Mouse (Mus musculus) megakaryocyte-erythroid progenitor cell, adult 5-6 weeks (primary cell): ENCODE data around the gene Tyw5. TPM values are rescaled to one million over a fixed set of nuclear protein-coding genes. Genes with fewer than 3 reads are reported as not detected.

Source experiments
- ATAC-seq: replicated peaks from 2 replicates; pipeline ENCODE4 v1.8.0; 2016; ENCODE audit warnings: mild to moderate bottlenecking, inconsistent platforms; ENCODE audit not compliant: severe bottlenecking, poor library complexity, low FRiP score, low TSS enrichment
- total RNA-seq, 2 experiments: library from RNA; stranded (forward) in 1 of 2; stranded (reverse) in 1 of 2; fragments of 200-1000, 215-1000 nt in 1 of 2; fragments of >200 nt in 1 of 2; fragmentation: Nextera tagmentation in 1 of 2; gene quantifications; 2 replicates each; pipeline ENCODE4 v1.2.3; 2014 to 2017

The Tyw5 gene
- total RNA-seq, 2 experiments from 2014 or later = 22.0 to 31.9 TPM

DNA sequence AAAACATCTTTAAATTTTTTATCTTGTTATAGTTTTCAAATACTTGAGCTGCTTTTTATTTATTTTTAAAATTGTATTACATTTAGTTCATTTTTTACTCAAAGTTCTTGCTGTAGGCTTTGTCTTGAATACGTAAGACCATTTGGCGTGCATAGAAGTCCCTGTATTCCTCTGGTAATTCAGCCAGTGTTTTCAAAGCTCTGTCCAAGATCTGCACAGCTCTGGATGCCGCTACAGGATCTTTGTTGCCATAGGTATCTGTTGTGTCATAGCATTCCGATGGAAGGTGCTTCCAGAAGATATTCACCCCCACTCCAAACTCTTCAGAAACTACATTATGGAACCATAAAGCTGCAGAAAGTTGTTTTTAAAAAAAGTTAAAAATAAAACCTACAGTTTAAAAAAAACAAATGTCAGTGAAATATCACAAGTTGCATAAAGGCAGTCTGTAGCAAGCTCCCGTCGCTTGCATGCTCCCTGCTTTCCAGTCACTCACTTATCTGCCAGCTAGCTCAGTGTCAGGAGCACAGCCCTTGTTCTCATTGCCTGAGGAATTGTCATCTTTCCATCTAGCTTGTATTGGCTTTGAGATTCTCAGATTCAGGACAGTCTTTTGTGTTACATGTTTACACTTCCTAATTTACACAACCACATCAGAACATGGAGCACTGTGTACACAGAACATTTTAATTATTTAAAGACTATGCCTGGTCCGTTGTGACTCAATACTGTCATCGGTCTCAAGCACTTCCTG, 18.3 kb downstream of the Tyw5 start:
- ATAC-seq = no peak

GRCm38 (mm10) chr1:57387876-57388275, 19.0 kb downstream of the Tyw5 start:
- no peak for ATAC-seq

DNA sequence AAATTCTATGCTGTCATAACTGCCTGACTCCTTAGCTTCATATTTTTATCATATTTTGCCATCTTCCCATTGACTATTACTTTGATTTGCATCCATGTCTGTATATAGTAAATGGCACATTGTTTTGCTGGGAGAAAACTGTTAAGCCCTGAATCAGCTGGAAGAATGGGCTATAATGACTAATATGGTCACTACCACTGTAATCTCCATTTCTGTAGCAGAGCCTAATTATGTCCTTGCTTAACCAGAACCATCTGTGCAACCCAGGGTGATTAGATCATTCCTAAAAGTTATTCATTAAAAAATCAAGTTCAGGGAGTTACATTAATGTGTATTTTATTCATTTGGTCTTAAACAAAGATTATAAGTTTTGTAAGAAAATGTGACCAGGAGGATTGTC, 20.4 kb downstream of the Tyw5 start:
- ATAC-seq = no peak

DNA sequence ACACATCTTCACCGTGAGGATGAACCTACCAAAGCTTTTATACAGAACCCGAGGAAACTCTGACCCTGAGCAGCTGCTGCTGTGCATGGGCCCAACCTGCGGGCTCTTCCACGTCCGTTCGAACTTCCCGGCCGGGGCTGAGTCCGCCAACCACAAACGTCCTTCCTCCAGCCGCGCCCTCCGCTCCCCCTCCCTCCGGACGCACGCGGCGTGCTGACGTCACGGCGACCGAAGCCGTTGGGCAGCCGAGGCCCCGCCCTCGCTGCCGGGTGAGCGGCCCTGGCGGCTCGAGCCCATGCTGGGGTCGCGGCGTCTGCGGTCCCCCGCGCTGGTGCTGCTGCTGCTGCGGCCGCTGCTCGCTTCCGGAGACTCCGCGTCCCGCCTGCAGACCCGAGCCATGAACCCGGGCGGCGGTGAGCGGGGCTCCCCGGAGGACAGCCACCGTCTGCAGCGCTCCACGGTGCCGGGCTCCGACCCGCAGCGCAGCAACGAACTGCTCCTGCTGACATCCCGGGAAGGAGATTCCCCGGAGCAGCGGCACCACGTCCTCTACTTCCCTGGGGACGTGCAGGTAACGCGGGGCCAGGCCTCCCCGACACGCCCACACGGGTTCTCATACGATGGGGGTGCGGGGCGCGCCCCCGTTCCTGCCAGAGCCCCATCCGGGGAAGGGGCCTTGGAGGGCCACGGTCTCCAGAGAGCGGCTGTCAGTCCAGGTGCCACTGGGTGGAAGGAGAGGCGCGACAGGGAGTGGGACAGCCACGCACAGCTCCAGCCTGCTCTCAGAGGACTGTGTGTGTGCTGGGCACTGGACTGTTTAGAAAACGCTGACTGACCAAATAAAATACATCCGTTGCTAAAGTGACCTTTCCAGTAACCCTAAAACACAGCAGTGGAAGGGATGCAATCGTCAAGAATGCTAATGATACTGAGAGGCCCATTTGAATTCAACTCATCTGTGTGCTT, 29.2 kb downstream of the Tyw5 start, which contains the start of gene 1700066M21Rik:
Gene 1700066M21Rik, plus strand, starts transcription at position 245 of the 966 bp plus-strand sequence.
- peak; percentile 98 for ATAC-seq

DNA sequence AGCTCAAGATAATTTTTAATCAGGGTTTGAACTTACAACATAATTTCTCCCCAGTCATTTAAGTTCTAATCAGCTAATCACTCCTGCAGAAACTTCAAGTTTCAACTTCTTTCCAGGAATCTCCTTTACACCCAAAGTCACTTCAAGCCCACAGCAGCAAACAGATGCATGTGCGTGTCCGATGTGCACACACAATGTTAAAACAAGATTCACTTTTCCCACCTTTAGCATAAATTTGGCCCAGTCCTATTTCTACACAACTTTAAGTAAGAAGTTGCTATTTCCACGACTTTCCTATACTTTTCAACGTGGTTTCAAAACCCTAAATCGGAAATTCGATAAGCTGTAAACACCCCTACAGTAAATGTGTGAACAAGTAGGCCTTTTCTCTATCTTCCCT, 30.1 kb downstream of the Tyw5 start:
- no peak for ATAC-seq

DNA sequence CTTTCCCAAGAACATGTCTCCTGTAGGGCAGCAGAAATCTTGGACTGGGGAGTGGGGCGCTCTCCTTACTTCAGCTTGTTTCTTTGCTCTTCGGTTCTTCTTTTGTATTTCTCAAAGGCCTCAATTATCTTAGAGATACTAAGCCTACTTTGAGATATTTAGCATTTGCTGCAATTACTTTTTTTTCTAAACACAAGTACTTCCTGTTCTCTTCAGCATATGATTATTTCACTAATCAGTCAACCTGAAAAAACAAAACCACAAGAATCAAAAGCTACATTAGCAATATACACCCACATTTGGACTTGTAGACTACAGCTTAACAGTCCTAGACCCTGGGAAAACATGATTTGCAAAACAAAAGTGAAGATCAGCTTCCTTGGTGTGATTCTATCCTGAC, 31.6 kb downstream of the Tyw5 start:
- no peak for ATAC-seq

GRCm38 (mm10) chr1:57370451-57370850, 36.5 kb downstream of the Tyw5 start:
- ATAC-seq = no peak

- no peak for ATAC-seq
Observed at GRCm38 (mm10) chr1:57369111-57369510, 37.8 kb downstream of the Tyw5 start.

GRCm38 (mm10) chr1:57367446-57367845, 39.5 kb downstream of the Tyw5 start:
- no peak for ATAC-seq

GRCm38 (mm10) chr1:57358546-57358945, 48.4 kb downstream of the Tyw5 start:
- no peak for ATAC-seq

DNA sequence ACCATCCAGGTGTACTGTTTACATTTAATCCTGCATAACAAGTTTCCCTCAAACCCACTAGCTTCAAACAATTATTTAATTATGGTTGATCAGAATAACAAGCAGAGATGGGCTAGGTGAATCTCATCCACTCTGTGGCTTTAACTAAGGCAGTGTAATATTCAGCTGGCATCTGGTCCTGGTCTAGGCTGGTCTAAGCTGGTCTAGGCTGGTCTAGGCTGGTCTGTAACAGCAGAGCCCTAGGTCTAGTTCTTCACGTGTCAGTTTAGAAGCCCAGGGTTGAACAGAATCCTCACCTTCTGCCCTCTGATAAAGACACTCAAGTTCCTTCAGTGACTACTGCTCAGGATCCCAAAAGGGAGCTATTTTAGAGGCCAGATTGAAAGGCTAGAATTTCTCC, 55.0 kb downstream of the Tyw5 start:
- no peak for ATAC-seq

DNA sequence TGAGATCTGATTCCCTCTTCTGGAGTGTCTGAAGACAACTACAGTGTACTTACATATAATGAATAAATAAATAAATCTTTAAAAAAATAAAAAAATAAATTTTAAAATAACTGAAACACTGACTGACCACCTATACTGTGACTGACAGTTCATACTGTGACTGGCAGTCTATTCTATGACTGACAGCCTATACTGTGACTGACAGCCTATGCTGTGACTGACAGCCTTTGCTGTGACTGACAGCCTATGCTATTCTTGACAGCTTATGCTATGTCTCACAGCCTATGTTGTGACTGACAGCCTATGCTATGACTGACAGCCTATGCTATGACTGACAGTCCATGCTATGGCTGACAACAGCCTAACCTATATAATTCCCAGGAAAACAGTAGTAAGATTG, 59.4 kb downstream of the Tyw5 start:
- no peak for ATAC-seq

DNA sequence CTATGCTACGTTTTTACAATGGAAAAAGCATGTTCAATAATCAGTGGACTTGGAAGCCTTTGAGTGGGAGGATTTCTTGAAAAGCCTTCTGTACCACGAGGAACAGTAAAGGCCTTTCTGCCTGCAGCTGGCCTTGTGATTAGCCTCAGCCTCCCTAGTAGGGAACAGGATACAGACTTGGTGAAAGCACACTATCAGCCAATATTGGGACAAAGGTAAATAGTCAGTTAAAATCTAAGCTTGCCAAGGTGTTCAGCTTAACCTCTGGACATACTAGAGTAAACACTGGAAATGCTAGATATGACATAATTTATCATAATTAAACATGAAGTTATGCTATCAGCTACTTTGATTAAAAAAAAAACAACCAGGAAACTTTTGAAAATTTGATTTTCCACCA, 65.7 kb downstream of the Tyw5 start:
- no peak for ATAC-seq

- no peak for ATAC-seq
Observed at GRCm38 (mm10) chr1:57339156-57339796, 67.6 kb downstream of the Tyw5 start.

Other genes starting within 250 kb of the Tyw5 start
- 5.1 and 11.6 TPM in 2 replicates for gene 1700066M21Rik, start 29.5 kb downstream of the Tyw5 start, total RNA-seq (2014; fragmentation: Nextera tagmentation)
- gene 1700066M21Rik, start 29.5 kb downstream of the Tyw5 start, total RNA-seq (2017) = 10.4 and 12.0 TPM in 2 replicates
- 7.5 and 9.5 TPM in 2 replicates for gene Maip1, start 773 bp downstream of the Tyw5 start, total RNA-seq (2014; fragmentation: Nextera tagmentation)
- gene Maip1, start 773 bp downstream of the Tyw5 start, total RNA-seq (2017) = 11.5 and 17.2 TPM in 2 replicates